Mouse (Mus musculus) brain, adult 2 months (tissue): ENCODE measurements around the gene Inhbe.
"Not testable (repeated sequence)": the region's sequence is repeated elsewhere in the genome, so short reads cannot be mapped to it uniquely, and the experiment has no call there.

Experiments
- DNase-seq: peaks from one replicate; pipeline ENCODE4 v3.0.0; 2011; ENCODE audit warnings: low read depth, low spot score

The Inhbe gene

DNA sequence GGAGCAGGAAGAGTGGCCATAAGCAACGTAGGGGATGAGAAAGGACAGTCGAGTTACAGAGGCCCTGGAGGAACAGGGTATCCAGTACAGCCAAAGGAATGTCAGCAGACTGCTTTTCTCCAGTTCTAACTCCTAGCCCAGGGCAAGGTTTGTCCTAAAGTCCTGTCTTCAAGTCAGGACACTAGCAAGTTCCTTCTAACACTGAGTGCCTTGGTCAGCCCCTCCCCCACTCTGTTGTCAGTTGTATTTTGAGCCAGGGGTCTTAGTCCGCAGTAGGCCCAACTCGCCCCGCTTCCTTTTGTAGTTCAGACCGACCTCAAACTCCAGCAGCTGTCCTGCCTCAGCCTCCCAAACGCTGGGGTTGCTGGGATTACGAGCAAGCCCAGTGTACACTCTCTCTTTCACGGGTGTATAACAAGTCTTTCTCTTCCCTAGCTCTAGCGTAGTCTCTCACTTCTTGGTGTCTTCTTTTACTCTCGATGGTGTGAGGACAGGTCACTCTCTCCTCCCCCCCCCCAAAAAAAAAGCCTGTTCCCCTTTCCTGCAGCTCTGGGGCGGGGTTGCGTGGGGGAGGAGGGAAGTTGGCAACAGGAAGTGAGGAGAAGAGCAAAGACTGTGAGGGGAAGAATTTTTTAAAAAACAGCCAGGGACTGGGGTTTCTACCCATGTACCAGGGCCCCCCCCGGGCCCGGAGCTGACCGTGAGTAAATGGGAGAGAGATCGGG is 30.9 kb downstream of the Inhbe start:
- peak; percentile 14 for DNase-seq

DNA sequence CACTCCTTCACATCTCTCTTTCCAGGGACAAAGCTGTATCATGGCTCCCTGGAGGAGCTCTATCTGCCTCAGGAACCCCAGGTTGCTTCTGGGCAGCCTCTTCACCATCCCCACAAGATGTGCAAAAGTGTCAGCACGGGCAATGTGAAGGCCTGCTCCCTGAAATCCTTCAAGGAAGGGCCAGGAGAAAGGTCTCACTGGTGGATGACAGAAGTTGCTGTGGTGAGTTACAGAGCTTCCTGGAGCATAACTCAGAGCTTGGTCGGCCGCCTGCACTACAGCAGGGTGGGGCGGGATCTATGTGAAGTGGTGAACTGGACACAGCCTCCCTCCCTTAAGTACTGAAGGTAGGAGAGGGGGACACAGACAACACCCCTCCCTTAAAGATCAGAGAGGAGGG is 31.5 kb downstream of the Inhbe start:
- no peak for DNase-seq

DNA sequence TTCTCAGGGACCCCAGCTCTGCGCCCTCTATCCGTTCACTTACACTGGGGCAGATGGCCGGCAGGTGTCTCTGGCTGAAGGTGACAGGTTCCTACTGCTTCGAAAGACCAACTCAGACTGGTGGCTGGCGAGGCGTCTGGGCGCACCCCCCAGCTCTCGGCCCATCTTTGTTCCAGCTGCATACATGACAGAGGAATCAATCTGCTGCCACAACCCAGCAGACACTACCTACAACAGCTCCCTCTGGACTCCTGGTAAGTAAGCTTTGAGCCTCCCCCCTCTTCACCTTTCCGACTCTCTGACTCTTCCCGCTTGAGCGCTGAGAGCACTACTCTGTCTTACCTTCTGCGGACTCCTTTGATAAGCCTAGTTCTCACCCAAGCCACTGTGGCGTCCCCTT is 32.0 kb downstream of the Inhbe start:
- DNase-seq: no peak

DNA sequence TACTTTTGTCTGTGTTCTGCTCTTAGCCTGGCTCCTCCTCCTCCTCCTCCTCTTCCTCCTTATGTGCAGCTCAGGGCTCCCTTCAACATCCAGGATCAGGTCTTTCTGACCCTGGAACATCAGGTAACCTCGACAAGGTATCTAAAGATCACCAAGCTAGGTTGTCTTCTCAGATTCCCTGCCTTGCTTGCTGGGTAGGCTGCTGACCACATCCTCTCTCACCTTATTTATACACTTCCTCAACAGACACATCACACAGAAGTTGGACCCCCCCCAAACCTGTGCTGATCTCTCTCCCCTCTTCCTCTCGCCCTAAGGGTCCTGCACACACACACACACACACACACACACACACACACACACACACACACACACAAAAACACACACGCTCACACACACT is 32.6 kb downstream of the Inhbe start, which contains the start of gene Arhgap9:
Gene Arhgap9 (plus strand): TSS at position 344 of the 400 bp plus-strand sequence.
- DNase-seq: no peak

DNA sequence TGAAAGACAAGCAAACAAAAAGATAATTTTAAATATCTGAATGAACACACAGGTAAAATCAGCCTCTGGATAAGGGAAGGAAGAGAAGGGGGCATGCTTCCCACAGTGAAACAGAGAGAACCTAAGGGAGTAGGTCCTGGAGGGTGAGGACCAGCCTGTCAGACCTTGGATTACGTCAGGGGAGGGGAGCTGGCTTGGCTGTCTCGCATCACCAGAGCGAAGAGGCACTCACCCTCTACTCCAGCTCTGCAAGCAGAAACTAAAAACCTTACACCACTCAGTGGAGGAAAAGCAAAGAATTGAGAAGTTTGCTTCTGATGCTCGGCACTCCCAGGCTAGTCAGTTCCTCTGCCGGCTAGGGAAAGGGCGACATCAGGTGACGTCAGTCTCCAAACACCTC is 34.2 kb downstream of the Inhbe start:
- DNase-seq: no peak

DNA sequence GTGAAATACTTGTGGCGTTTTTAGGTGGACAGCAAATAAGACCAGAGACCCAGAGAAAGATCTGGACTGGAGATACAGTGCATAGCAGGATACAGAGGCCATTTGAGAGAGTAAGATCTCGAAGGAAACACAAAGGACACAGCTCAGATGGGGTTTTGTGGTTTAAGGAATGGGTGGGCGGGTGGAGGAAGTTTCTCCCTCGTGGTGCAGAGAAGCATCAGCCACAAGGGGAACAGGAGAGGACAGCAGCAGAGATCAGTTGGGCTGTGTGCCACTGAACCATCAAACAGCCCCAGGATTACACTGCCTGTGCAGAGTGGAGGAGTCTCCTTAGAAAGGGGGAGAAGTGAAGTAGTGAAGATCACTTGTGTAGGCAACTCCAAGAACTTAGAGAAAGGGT is 36.2 kb downstream of the Inhbe start:
- no peak for DNase-seq

DNA sequence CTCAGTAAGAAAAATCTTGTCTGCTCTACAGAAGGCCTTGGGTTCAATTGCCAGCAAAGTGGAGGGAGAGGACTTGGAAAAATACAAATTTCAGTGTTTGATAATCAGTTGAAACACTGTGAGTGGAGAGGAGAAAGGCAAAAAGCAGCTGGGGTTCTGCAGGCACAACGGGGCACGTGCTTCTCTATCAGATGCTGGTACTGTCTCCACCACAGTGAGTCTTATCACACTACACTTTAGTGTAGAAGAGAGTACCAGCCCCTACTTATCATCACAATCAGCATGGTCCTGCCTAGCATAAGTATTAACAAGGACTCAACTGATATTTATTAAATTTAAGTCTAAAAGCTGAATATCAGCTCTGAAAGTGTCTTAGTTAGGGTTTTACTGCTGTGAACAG is 36.9 kb downstream of the Inhbe start:
- DNase-seq: no peak

DNA sequence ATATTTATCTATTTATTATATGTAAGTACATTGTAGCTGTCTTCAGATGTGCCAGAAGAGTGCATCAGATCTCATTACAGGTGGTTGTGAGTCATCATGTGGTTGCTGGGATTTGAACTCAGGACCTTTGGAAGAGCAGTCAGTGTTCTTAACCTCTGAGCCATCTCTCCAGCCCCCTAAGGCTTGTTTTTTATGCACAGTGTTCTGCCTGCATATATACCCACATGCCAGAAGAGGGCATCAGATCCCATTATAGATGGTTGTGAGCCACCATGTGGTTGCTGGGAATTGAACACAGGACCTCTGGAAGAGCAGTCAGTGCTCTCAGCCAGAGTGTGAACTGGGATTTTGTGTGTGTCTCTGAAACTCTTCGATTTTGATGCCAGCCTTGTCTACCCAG is 39.3 kb downstream of the Inhbe start:
- not testable (repeated sequence) for DNase-seq

DNA sequence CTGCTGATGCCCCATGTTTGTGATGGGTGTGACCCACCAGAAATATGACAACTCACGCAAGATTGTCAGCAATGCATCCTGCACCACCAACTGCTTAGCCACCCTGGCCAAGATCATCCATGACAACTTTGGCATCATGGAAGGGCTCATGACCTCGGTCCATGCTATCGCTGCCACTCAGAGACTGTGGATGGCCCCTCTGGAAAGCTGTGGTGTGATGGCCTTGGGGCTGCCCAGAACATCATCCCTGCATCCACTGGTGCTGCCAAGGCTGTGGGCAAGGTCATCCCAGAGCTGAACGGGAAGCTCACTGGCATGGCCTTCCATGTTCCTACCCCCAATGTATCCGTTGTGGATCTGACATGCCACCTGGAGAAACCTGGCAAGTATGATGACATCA is 40.7 kb downstream of the Inhbe start:
- DNase-seq: not testable (repeated sequence)

DNA sequence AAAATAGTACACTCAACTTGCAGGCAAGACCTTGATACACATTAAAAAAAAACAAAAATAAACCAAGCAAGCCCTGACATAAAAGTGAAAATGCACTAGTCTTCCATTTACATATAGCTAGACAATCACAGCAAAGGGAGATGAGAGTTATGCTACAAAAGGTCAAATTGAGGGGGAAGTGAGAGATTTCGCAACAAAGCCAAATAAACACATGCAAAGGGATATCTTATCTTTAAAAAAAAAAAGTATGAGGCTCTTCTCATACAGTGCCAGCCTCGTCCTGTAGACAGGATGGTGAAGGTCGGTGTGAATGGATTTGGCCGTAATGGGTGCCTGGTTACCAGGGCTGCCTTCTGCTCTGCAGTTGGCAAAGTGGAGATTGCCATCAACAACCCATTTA is 41.4 kb downstream of the Inhbe start:
- DNase-seq: no peak

DNA sequence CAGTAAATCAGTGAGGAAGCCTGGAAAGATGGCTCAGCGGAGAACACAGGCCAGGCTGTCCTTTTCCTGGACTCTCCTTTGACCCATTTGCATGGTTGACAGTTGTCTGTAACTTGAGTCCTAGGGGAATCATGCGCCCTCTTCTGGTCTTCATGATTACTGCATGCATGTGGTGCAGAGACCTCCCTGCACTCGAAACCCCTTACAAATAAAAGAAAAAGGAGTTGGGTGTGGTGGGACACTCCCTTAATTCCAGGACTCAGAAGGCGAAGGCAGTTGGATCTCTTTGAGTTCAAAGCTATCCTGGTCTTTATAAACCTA is 41.9 kb downstream of the Inhbe start:
- peak; percentile 91 for DNase-seq

DNA sequence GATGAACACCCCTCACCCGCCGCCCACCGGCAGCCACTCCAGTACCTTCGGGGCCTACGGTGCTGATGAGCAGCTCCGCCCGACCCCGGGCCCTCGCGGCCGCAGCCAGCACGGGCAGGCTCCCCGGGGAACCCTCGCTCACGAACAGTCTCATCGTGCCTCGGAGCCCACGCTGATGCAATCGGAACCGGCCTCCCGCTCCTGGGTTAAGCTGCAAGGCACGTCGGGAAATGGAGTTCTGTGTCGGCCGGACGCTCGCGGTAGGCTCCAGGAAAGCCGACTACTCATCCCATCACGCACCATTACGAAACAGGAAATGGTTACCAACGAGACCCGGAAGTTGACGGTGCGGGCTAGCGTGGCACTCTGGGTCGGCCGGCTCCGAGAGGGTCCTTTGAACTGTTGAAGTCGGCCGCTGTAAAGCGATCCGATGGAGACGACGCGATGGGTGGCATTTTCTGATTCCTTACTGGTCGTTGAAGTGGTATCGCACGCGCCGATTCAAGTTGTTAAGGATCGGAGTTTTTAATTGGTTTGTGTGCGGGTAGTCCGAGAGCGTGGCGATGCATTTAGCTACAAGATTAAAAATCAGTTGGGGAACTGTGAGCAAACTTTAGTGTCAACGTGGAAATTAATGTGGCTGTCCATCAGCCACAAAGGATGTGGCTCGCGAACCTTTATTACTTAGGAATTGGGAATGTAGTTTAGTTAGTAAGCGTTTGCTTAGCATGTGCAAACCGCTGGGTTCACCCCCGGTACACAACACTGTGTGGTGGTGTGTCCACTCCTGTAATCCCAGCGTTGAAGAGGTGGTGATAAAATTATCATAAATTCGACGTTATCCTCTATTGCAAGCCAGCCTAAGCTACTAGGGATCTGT is 42.5 kb downstream of the Inhbe start, which contains the start of gene Mars:
Gene Mars (minus strand): TSS at position 311 of the 880 bp plus-strand sequence.
- DNase-seq: peak; percentile 99

DNA sequence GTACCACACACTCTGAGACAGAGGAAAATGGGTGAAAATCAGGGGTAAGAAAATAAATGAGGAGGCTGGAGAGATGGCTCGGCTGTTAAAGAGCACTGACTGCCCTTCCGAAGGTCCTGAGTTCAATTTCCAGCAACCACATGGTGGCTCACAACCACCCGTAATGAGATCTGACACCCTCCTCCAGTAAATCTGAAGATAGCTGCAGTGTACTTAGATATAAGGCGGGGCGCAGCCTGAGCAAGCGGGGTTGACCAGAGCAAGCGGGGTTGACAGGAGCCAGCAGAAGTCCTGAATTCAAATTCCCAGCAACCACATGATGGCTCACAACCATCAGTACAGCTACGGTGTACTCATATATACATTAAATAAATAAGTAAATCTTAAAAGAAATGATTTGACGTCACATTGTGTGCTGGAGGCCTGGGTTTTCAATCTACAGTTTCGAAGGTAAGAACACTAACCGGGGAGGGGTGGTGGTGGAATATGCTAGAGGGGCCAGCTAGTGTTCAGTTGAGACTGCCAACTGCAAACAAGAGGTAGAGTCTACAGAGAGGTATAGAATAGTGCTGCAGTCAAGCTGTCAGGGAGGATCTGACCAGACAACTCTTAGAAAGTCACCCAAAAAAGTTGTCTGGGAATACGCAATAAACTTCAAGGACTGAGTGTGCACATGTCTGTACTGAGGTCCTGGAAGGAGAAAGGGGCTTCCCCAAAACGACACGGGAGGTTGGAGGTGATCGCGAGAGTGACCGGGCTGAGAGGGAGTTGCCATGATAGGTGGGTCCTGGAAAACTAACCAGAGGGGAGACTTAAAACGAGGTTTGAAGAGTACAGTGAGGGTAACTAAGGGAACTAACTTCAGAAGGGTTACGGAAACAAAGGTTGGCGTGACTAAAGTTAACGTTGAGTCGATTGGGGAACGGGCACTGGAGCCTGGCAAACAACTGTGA is 43.4 kb downstream of the Inhbe start:
- no peak for DNase-seq

DNA sequence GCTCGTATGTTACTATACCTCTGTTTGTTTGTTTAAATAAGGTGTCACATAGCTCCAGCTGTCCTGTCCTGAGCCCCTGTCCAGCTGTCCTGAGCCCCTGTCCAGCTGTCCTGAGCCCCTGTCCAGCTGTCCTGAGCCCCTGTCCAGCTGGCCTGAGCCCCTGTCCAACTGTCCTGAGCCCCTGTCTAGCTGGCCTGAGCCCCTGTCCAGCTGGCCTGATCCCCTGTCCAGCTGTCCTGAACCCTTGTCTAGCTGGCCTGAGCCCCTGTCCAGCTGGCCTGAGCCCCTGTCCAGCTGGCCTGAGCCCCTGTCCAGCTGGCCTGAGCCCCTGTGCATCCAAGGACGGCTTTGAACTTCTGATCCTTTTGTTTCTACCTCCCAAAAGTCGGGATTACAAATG is 45.0 kb downstream of the Inhbe start:
- DNase-seq: not testable (repeated sequence)

DNA sequence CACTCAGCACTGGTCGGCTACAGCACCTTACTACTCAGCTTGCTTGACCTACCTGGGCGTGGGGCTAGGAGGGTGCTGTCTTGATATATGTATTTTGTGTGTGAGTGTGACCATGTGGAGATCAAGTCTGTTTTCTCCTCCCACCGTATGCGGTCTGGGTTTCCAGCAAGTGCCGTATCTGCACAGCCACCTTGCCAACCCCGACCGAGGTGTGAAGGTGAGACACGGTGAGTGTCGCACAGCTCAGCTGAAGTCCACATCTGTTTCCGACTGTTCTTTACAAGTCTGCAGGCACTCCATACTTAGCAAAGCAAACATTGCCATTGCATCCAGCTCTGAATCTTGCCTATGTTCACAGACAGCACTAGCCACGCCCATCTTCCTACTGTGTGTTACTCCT is 51.1 kb downstream of the Inhbe start:
- no peak for DNase-seq

DNA sequence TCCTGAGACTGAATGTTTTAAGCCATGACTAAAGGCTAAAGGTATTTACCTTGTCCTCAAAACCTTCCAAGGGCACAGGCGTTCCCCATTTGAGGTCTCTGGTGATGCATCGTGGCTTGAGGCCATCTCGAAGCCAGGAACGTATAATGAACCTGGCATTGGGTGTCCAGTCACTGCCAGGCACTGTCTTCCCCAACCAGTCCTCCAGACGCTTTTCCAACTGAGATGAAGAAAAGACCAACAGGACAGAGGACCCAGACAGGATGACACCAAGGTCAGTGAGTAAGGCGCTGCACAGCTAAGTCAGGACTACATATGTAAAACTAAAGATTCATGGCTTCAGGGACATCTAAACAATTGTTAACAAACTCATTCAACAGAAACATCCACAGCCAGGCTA is 53.9 kb downstream of the Inhbe start:
- no peak for DNase-seq
